Mouse (Mus musculus): ENCODE data around the gene Tns4. TPM values are rescaled to one million over a fixed set of nuclear protein-coding genes. Genes with fewer than 3 reads are reported as not detected.

Tns4 gene
- polyA plus RNA-seq, 1 experiment from 2014 or later: 0.40 TPM

GRCm38 (mm10) chr11:99113111-99113510 lies 24.0 kb upstream of the Tns4 start:
- no peak overlapping the region for H3K4me2 ChIP-seq
- no peak for ATAC-seq (ENCODE audit: low read depth)
- 0% methylated on average over 3 of the region's 3 CpGs for whole genome bisulfite sequencing
- no peak overlapping the region for H3K4me3 ChIP-seq
- H3K27ac ChIP-seq (replicated peaks): peak overlapping the region; percentile 54
- H3K27me3 ChIP-seq: no peaks in the 10 kb centered on the region
- no peak overlapping the region for H3K9ac ChIP-seq
- H3K4me1 ChIP-seq (replicated peaks): peaks cover 16% of the 10 kb centered on the region
- no peaks in the 10 kb centered on the region for H3K36me3 ChIP-seq
- H3K9me3 ChIP-seq: no peaks in the 10 kb centered on the region

DNA sequence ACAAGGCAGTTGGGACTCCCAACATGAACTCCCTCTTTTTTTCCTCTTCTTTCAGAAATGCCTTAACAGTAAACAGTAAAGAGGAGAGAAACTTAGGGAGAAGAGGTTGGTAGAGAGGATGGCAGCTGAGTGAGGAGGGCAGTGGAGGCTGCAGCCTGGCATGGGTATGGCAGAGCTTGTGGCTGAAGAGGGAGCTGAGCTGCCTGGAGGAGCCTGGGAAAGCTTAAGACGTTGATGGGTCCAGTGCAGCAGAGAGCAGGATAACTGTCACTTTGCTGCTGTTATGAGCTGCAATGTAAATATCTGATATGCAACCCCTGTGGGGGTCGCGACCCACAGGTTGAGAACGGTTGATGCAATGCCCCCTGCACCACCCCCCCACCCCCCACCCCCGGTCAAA lies 23.6 kb upstream of the Tns4 start:
- no peak overlapping the region for H3K4me3 ChIP-seq
- peak overlapping the region; percentile 54 for H3K27ac ChIP-seq (replicated peaks)
- no peaks in the 10 kb centered on the region for H3K9me3 ChIP-seq
- no peaks in the 10 kb centered on the region for H3K36me3 ChIP-seq
- H3K9ac ChIP-seq: no peak overlapping the region
- H3K4me2 ChIP-seq: no peak overlapping the region
- peaks cover 16% of the 10 kb centered on the region for H3K4me1 ChIP-seq (replicated peaks)
- ATAC-seq (ENCODE audit: low read depth): no peak
- 17% methylated on average over 5 of the region's 5 CpGs for WGBS
- H3K27me3 ChIP-seq: no peaks in the 10 kb centered on the region

GRCm38 (mm10) chr11:99111631-99112030 lies 22.5 kb upstream of the Tns4 start:
- ATAC-seq (ENCODE audit: low read depth): no peak
- no peaks in the 10 kb centered on the region for H3K9me3 ChIP-seq
- H3K4me1 ChIP-seq (replicated peaks): peaks cover 21% of the 10 kb centered on the region
- H3K27ac ChIP-seq (replicated peaks): no peak overlapping the region
- no peaks in the 10 kb centered on the region for H3K36me3 ChIP-seq
- WGBS: 89% methylated on average over 7 of the region's 7 CpGs
- no peak overlapping the region for H3K9ac ChIP-seq
- no peaks in the 10 kb centered on the region for H3K27me3 ChIP-seq
- H3K4me2 ChIP-seq: no peak overlapping the region
- no peak overlapping the region for H3K4me3 ChIP-seq

DNA sequence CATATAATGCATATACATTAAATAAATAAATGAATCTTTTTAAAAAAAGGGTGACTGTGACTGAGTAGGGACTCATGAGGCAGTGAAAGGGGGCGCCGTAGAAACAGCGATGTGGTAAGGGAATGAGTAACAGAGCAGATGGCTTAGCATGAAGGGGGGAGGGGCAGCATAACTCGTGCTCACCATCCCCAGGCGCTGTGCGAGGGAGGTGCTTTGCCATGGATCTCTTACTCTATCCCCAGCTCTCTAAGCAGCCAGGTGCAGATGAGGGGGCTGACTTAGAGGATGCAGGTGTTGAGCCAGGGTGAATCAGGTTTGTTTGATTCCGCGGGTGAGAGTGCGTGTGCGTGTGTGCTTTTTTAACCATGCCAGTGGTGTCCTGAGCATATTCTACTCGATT lies 22.0 kb upstream of the Tns4 start:
- Histone ChIP-seq H3K36me3 (no peaks in the 10 kb centered on the region), H3K27me3 (no peaks in the 10 kb centered on the region), H3K4me2 (no peak overlapping the region), H3K9ac (no peak overlapping the region), H3K4me3 (no peak overlapping the region), H3K4me1 (replicated peaks) (peaks cover 23% of the 10 kb centered on the region), H3K27ac (replicated peaks) (no peak overlapping the region), H3K9me3 (no peaks in the 10 kb centered on the region)
- WGBS: 63% methylated on average over 11 of the region's 11 CpGs
- ATAC-seq (ENCODE audit: low read depth): peak; percentile 27; the same call in 1 of the 2 replicates

DNA sequence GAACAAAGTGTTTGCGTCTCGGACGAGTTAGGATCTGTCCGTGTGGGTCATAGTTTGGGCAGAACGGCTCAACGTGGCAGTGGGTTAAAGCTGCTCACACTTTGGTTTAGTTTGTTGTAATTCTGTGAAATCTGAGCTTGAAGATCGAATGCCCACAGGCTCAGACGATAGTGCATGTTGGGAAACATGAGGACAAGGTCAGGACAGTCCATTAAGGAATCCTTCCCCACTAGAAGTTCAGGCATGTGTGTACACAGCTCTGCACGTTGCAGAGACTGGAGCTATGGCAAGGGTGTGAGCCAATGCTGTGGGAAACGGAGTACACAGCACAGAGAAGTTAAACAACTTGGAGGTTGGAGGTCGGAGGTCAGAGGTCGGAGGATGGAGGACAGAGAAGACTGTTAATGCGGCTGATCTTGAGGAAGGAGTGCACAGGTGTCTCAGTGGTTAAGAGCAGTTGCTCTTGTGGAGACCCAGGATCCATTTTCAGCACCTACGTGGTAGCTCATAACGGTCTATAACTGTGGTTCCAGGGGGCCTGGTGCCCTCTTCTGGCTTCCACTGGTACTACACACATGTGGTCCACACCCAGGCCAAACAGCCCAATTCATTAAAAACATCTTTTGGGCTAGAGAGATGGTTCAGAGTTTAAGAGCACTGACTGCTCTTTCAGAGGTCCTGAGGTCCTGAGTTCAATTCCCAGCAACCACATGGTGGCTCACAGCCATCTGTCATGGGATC lies 21.4 kb upstream of the Tns4 start:
- no peak for ATAC-seq (ENCODE audit: low read depth)
- H3K4me1 ChIP-seq (replicated peaks): peaks cover 23% of the 10 kb centered on the region
- no peaks in the 10 kb centered on the region for H3K36me3 ChIP-seq
- no peak overlapping the region for H3K9ac ChIP-seq
- no peak overlapping the region for H3K27ac ChIP-seq (replicated peaks)
- H3K9me3 ChIP-seq: no peaks in the 10 kb centered on the region
- no peaks in the 10 kb centered on the region for H3K27me3 ChIP-seq
- WGBS: 88% methylated on average over 15 of the region's 15 CpGs
- H3K4me2 ChIP-seq: no peak overlapping the region
- no peak overlapping the region for H3K4me3 ChIP-seq

- Histone ChIP-seq H3K4me2 (no peak overlapping the region), H3K27ac (replicated peaks) (no peak overlapping the region), H3K4me3 (no peak overlapping the region), H3K9ac (no peak overlapping the region), H3K4me1 (replicated peaks) (peaks cover 23% of the 10 kb centered on the region), H3K9me3 (no peaks in the 10 kb centered on the region), H3K36me3 (no peaks in the 10 kb centered on the region), H3K27me3 (no peaks in the 10 kb centered on the region)
- 67% methylated on average over 3 of the region's 3 CpGs for WGBS
- ATAC-seq (ENCODE audit: low read depth): no peak
Measured at GRCm38 (mm10) chr11:99108296-99108695, 19.2 kb upstream of the Tns4 start.

DNA sequence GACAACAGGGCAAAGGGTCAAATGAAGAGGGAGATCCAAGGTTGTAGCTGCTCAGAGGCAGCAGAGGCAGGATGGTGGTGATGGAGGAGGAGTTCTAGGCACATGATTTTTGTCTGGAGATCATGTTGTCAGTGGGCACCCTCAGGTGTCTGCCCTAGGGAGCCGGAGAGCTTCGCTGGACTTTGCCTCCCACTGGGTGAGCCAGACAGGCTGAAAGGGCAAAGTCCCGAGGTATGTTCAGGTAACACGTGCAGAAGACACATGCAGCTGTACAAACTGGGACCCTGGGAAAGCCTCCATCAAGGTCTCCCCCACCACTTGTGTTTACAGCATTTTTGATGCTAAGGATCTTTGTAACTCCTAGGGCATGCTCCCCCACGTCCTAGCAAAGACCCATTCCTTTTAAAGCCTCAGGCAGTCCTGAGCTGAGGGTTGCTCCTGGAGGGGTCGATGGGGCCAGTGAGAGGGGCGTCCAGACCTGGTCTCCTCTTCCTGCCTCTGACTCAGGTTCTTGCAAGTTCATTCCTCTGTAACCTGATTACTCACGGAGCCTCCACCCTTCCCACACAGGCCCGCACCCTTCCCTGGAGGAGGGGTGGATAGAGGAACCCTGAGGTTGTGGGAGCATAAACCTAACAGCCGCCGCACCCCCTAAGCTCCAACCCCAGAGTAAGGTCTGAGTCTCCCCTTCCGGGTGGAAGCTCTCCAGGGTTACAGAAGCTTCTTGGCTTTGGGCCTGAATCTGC lies 17.0 kb upstream of the Tns4 start:
- H3K4me2 ChIP-seq: no peak overlapping the region
- 77% methylated on average over 12 of the region's 12 CpGs for WGBS

GRCm38 (mm10) chr11:99104609-99105410 lies 15.7 kb upstream of the Tns4 start:
- Histone ChIP-seq H3K4me2 (no peak overlapping the region), H3K36me3 (no peaks in the 10 kb centered on the region), H3K27ac (replicated peaks) (no peak overlapping the region), H3K9ac (no peak overlapping the region), H3K4me3 (no peak overlapping the region), H3K9me3 (no peaks in the 10 kb centered on the region), H3K27me3 (no peaks in the 10 kb centered on the region), H3K4me1 (replicated peaks) (peaks cover 12% of the 10 kb centered on the region)
- WGBS: 77% methylated on average over 9 of the region's 9 CpGs
- ATAC-seq (ENCODE audit: low read depth): no peak

More for the DNA sequence above, 17.0 kb upstream of the Tns4 start:
- H3K9me3 ChIP-seq: no peaks in the 10 kb centered on the region
- H3K9ac ChIP-seq: no peak overlapping the region
- H3K27ac ChIP-seq (replicated peaks): no peak overlapping the region
- H3K4me3 ChIP-seq: no peak overlapping the region
- H3K4me1 ChIP-seq (replicated peaks): peaks cover 12% of the 10 kb centered on the region
- H3K36me3 ChIP-seq: no peaks in the 10 kb centered on the region
- H3K27me3 ChIP-seq: no peaks in the 10 kb centered on the region
- no peak for ATAC-seq (ENCODE audit: low read depth)

DNA sequence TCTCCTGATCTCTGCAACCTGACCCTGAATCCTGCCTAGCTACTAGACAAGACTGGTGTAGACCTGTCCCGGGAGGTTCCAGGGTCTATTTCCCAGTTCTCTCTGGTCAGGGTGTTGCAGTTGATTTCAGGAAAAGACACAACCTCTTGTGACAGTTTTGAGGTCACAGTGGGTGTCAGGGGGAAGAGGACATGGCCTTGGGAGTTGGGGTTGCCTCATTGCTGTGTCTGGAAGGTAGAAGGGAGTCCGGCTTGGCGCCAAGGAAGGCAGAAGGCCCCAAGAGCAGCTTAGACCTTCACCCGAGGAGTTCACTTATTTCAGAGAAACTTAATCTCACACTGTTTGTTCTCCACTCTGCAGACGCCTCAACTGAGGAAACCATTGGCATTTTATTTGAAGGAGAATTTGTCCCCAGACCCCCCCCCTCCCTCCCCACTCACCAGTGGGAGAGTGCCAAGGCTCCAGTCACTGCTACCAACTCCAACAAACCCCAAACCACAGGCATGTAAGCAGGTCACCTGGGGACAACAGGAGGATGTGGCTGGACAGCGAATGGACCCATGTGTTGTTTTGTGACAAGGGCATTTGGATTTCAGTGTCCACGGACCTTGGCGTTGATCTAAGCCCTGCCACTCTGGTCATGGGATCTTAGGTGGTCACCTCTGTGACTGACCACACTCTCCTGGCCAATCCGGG lies 13.6 kb upstream of the Tns4 start:
- Histone ChIP-seq H3K9ac (no peak overlapping the region), H3K9me3 (no peaks in the 10 kb centered on the region), H3K4me1 (replicated peaks) (peaks cover 7% of the 10 kb centered on the region), H3K27ac (replicated peaks) (no peak overlapping the region), H3K27me3 (no peaks in the 10 kb centered on the region), H3K4me3 (no peak overlapping the region), H3K36me3 (no peaks in the 10 kb centered on the region), H3K4me2 (no peak overlapping the region)
- ATAC-seq (ENCODE audit: low read depth): no peak
- 90% methylated on average over 9 of the region's 9 CpGs for WGBS

DNA sequence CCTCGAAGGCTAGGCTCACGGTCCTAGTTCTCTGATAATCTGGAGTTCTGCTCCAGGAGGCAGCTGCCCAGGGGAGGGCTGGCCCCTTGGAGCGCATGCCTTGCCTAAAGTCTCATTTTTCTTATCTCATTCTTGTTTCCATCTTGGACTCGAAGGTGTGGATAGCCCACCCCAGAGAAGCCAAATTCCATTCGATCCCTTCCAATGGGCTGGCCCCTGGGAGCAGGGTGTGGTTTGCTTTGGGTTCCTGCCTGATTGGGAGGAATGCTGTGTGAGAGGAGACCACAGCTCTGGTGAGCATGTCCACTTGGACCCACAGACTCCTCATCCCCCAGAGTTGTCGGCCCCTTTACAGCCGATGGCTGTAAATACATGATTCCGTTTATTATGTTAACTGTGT lies 12.6 kb upstream of the Tns4 start:
- H3K4me3 ChIP-seq: no peak overlapping the region
- 92% methylated on average over 8 of the region's 8 CpGs for WGBS
- H3K9ac ChIP-seq: no peak overlapping the region
- no peak overlapping the region for H3K27ac ChIP-seq (replicated peaks)
- no peaks in the 10 kb centered on the region for H3K9me3 ChIP-seq
- no peak overlapping the region for H3K4me2 ChIP-seq
- no peak for ATAC-seq (ENCODE audit: low read depth)
- H3K27me3 ChIP-seq: no peaks in the 10 kb centered on the region
- no peaks in the 10 kb centered on the region for H3K36me3 ChIP-seq
- peaks cover 3% of the 10 kb centered on the region for H3K4me1 ChIP-seq (replicated peaks)

DNA sequence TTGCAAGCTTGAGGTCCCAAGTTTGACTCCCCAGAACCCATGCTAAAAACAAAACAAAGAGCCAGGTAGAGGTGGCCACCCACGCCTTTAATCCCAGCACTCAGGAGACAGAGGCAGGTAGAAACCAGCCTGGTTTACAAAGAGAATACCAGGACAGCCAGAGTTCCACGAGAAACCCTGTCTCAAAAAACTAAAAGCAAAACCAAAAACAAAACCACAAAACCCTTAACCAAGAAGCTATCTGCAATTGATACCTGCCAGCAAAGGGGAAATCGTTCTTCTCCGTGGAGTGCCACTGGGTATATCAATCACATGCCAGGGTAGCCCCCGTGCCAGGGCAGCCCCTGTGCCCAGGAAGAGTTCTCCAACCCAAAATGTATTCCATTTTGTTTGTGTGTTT lies 11.1 kb upstream of the Tns4 start:
- Histone ChIP-seq H3K9ac (no peak overlapping the region), H3K4me3 (no peak overlapping the region), H3K27me3 (no peaks in the 10 kb centered on the region), H3K4me2 (no peak overlapping the region), H3K27ac (replicated peaks) (no peak overlapping the region), H3K4me1 (replicated peaks) (no peaks in the 10 kb centered on the region), H3K36me3 (no peaks in the 10 kb centered on the region), H3K9me3 (no peaks in the 10 kb centered on the region)
- WGBS: 87% methylated on average over 5 of the region's 5 CpGs
- no peak for ATAC-seq (ENCODE audit: low read depth)

DNA sequence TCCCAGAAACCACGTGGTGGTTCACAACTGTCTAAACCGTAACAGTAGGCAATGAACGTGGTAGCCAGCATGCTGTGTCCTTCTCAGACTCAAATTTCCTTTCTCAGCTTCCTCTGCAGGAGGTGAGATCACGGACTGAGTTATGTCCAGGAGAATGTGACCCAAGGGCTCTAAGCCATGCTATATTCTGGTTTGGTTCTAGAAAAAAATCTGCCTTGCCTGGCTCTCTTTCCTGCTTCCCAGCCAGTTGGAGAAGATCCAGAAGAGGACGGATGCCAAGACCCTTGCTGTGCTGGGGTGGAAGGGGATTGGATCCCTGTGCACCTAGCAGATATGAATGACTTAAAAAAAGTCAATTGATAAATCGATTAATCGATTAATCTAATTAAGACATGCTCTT lies 10.4 kb upstream of the Tns4 start:
- H3K27me3 ChIP-seq: no peaks in the 10 kb centered on the region
- ATAC-seq (ENCODE audit: low read depth): no peak
- H3K4me3 ChIP-seq: no peak overlapping the region
- no peaks in the 10 kb centered on the region for H3K9me3 ChIP-seq
- 80% methylated on average over 7 of the region's 7 CpGs for WGBS
- no peak overlapping the region for H3K27ac ChIP-seq (replicated peaks)
- H3K4me2 ChIP-seq: no peak overlapping the region
- H3K9ac ChIP-seq: no peak overlapping the region
- no peaks in the 10 kb centered on the region for H3K36me3 ChIP-seq
- no peaks in the 10 kb centered on the region for H3K4me1 ChIP-seq (replicated peaks)

Data from neural tube, embryonic 13.5 days (tissue).